Mouse (Mus musculus): Measurements from ENCODE around the gene Rasip1.

GRCm38 (mm10) chr7:45649351-45649750 lies 22.1 kb downstream of the Rasip1 start:
- TF ChIP-seq CTCF (IDR thresholded peaks at IDR 0.05; ENCODE audit: low read depth) (no peak), EP300 (IDR thresholded peaks at IDR 0.05; ENCODE audit: low read depth) (no peak)
